Mouse (Mus musculus) ES-E14 (cell line): ENCODE results near the gene BC030867.
A peak's percentile ranks its signal among the peaks of the same experiment; 100 is the strongest.

Experiments
- CHD2 ChIP-seq: IDR thresholded peaks from 2 replicates; pipeline ENCODE4 v1.6.1; 2014; ENCODE audit warnings: mild to moderate bottlenecking, low read depth, low read length, inconsistent platforms
- HCFC1 ChIP-seq: IDR thresholded peaks from 2 replicates; pipeline ENCODE4 v1.6.1; 2012; ENCODE audit warnings: low read length, inconsistent platforms, borderline replicate concordance; ENCODE audit not compliant: insufficient read depth
- MAFK ChIP-seq: IDR thresholded peaks from 2 replicates; pipeline ENCODE4 v1.6.1; 2014; ENCODE audit warnings: mild to moderate bottlenecking, low read depth, low read length, inconsistent platforms; ENCODE audit not compliant: insufficient read depth
- ZNF384 ChIP-seq: IDR thresholded peaks from 2 replicates; pipeline ENCODE4 v1.6.1; 2012; ENCODE audit warnings: low read depth, low read length, inconsistent platforms

GRCm38 (mm10) chr11:102296491-102297472 lies 48.1 kb downstream of the BC030867 start, which contains the start of gene Atxn7l3:
- 0 out of 2 replicates have a peak, but pooled peaks have one; percentile 4 for TF ChIP-seq ZNF384
- TF ChIP-seq MAFK: no peak
- TF ChIP-seq CHD2: no peak
- peak; percentile 58; the same call in 1 of the 2 replicates for TF ChIP-seq HCFC1
